Mouse (Mus musculus) heart, embryonic 15.5 days (tissue): ENCODE measurements around the gene Plrg1. TPM values are rescaled to one million over a fixed set of nuclear protein-coding genes. Genes with fewer than 3 reads are reported as not detected.

Experiments used
- ATAC-seq: fragments of 200-750 bp; cut with Nextera tagmentation; replicated peaks from 2 replicates; pipeline ENCODE4 v1.8.0; 2017; ENCODE audit warnings: low read depth, moderate TSS enrichment; ENCODE audit not compliant: insufficient number of reproducible peaks, insufficient read depth, low FRiP score
- H3K27ac ChIP-seq: fragments of 300-500 bp; sonication (generic); 2 replicates; pipeline ENCODE4 v1.5.1; 2015; ENCODE audit warnings: mild to moderate bottlenecking, inconsistent platforms
- H3K27me3 ChIP-seq: fragments of 300-500 bp; sonication (generic); 2 replicates; pipeline ENCODE4 v1.6.1; 2015; ENCODE audit warnings: inconsistent platforms
- H3K36me3 ChIP-seq: fragments of 300-500 bp; sonication (generic); 2 replicates; pipeline ENCODE4 v1.6.1; 2015; ENCODE audit warnings: mild to moderate bottlenecking, inconsistent platforms
- H3K4me1 ChIP-seq: fragments of 300-500 bp; sonication (generic); replicated peaks from 2 replicates; pipeline ENCODE4 v1.6.1; 2015; ENCODE audit warnings: inconsistent platforms
- H3K4me2 ChIP-seq: fragments of 300-500 bp; sonication (generic); 2 replicates; pipeline ENCODE4 v1.6.1; 2015; ENCODE audit warnings: inconsistent platforms, mild to moderate bottlenecking, moderate library complexity
- H3K4me3 ChIP-seq: fragments of 300-500 bp; sonication (generic); 2 replicates; pipeline ENCODE4 v1.5.1; 2015; ENCODE audit warnings: mild to moderate bottlenecking, inconsistent platforms
- H3K9ac ChIP-seq: fragments of 300-500 bp; sonication (generic); 2 replicates; pipeline ENCODE4 v1.6.1; 2015; ENCODE audit warnings: mild to moderate bottlenecking, inconsistent platforms
- H3K9me3 ChIP-seq: fragments of 300-500 bp; sonication (generic); replicated peaks from 2 replicates; pipeline ENCODE4 v1.6.1; 2016; ENCODE audit warnings: inconsistent platforms
- WGBS: fragments of 180-500 bp; shearing (Covaris S2); methylation state at CpG from one replicate; pipeline ENCODE4 v1.1.7; 2015; ENCODE audit warnings: mixed read lengths; 5-methylcytosine and 5-hydroxymethylcytosine counted together
- polyA plus RNA-seq: library from polyadenylated mRNA; unstranded; fragments of >200 nt; fragmentation: Nextera tagmentation; extraction: Ambion mirVana; gene quantifications from 2 replicates; pipeline ENCODE4 v1.2.1, GENCODE M21; 2015

The Plrg1 gene
- polyA plus RNA-seq, 1 experiment from 2014 or later: 50.4 TPM

- no peaks in the 10 kb centered on the region for H3K4me1 ChIP-seq
- H3K36me3 ChIP-seq: no peaks in the 10 kb centered on the region
- H3K9me3 ChIP-seq: no peaks in the 10 kb centered on the region
- no peak for ATAC-seq
- WGBS: 85% methylated on average over 1 of the region's 1 CpGs
- peak overlapping the region; percentile 48 for H3K4me2 ChIP-seq
- peak overlapping the region; percentile 24; the same call in 1 of the 2 replicates for H3K4me3 ChIP-seq
- H3K27ac ChIP-seq: no peak overlapping the region
- H3K27me3 ChIP-seq: 0 out of 2 replicates have a peak, but pooled peaks cover 3% of the 10 kb centered on the region
- no peak overlapping the region for H3K9ac ChIP-seq
Measured at GRCm38 (mm10) chr3:83099139-83099538, 43.8 kb downstream of the Plrg1 start.

GRCm38 (mm10) chr3:83099651-83100050 is 44.3 kb downstream of the Plrg1 start:
- 0 out of 2 replicates have a peak, but pooled peaks cover 3% of the 10 kb centered on the region for H3K27me3 ChIP-seq
- no peaks in the 10 kb centered on the region for H3K4me1 ChIP-seq
- H3K4me3 ChIP-seq: no peak overlapping the region
- H3K4me2 ChIP-seq: no peak overlapping the region
- H3K36me3 ChIP-seq: no peaks in the 10 kb centered on the region
- no peak overlapping the region for H3K27ac ChIP-seq
- H3K9me3 ChIP-seq: no peaks in the 10 kb centered on the region
- ATAC-seq: no peak
- WGBS: 76% methylated on average over 6 of the region's 6 CpGs
- no peak overlapping the region for H3K9ac ChIP-seq

DNA sequence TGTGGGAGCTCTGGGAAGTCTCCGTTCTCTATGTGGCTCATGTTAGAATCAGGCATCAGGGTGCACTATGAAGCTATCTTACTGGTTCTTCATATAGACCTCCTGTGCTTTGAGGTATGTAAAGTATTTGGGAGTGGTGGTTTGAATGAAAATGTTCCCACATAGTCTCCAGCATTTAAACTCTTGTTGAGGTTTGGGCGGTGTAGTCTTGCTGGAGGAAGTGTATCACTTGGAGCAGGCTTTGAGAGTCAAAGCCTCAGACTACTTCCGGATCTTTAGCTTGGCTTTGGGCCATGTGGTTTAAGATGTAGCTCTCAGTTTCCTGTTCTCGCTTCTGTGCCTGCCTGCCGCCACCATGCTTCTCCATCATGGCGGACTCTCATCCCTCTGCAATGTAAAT is 47.0 kb downstream of the Plrg1 start:
- Histone ChIP-seq H3K9ac (no peak overlapping the region), H3K27me3 (0 out of 2 replicates have a peak, but pooled peaks cover 3% of the 10 kb centered on the region)
- no peak for ATAC-seq

DNA sequence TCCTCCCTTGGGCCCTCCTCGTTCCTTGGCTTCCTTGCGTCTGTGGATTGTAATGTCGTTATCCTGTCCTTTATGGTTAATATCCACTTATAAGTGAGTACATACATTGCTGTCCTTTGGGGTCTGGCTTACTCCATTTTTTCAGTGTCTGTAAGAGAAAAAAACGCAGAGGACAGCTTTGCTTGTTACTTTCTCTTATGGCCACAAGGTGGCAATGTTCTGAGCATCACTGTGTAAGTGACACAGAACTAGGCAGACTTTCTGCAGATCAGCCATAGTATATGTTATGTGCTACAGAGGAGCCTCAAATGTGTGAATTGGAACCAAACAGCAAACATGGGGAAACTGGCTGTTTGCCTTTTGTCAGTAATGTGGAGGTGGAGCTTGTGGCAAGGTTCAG is 54.8 kb downstream of the Plrg1 start:
- WGBS: 23% methylated on average over 4 of the region's 4 CpGs
- no peak overlapping the region for H3K27ac ChIP-seq
- no peak for ATAC-seq
- no peaks in the 10 kb centered on the region for H3K9me3 ChIP-seq
- no peaks in the 10 kb centered on the region; the same call in none of the 2 replicates for H3K27me3 ChIP-seq
- H3K4me1 ChIP-seq: no peaks in the 10 kb centered on the region
- H3K36me3 ChIP-seq: no peaks in the 10 kb centered on the region
- H3K4me2 ChIP-seq: no peak overlapping the region
- H3K9ac ChIP-seq: no peak overlapping the region
- H3K4me3 ChIP-seq: no peak overlapping the region

More for the DNA sequence above, 47.0 kb downstream of the Plrg1 start:
- Histone ChIP-seq H3K4me2 (no peak overlapping the region), H3K27ac (no peak overlapping the region), H3K9me3 (no peaks in the 10 kb centered on the region), H3K4me1 (no peaks in the 10 kb centered on the region), H3K4me3 (no peak overlapping the region), H3K36me3 (no peaks in the 10 kb centered on the region)
- 81% methylated on average over 6 of the region's 6 CpGs for WGBS

GRCm38 (mm10) chr3:83111485-83112261 is 56.4 kb downstream of the Plrg1 start:
- ATAC-seq: no peak
- no peaks in the 10 kb centered on the region for H3K4me1 ChIP-seq
- no peaks in the 10 kb centered on the region for H3K9me3 ChIP-seq
- no peak overlapping the region for H3K27ac ChIP-seq
- H3K36me3 ChIP-seq: no peaks in the 10 kb centered on the region
- H3K4me2 ChIP-seq: no peak overlapping the region
- no peak overlapping the region for H3K9ac ChIP-seq
- 69% methylated on average over 7 of the region's 7 CpGs for WGBS
- H3K27me3 ChIP-seq: no peaks in the 10 kb centered on the region; the same call in none of the 2 replicates
- H3K4me3 ChIP-seq: no peak overlapping the region

DNA sequence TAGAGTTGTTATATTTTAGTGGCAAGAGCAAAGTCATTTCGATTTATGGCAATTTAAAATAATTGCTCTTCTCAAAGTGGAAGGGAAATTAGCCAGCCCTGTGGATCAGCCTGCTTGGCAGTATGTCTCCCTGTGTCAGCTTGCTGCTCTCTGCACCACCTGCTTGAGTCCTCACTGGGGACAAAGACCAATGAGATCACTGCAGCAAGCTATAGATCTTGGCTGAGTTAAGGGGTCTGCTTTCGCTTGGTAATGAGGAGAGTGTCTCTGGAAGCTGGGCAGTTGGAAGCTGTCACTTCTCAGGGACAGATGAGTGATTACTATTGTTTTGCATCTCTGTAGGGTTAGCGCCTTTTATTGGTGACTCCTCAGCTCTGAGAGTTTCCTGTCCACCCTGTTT is 57.5 kb downstream of the Plrg1 start:
- no peaks in the 10 kb centered on the region for H3K4me1 ChIP-seq
- no peak overlapping the region for H3K4me3 ChIP-seq
- no peak overlapping the region for H3K9ac ChIP-seq
- WGBS: 39% methylated on average over 3 of the region's 3 CpGs
- H3K4me2 ChIP-seq: no peak overlapping the region
- no peaks in the 10 kb centered on the region for H3K36me3 ChIP-seq
- no peak overlapping the region for H3K27ac ChIP-seq
- H3K27me3 ChIP-seq: no peaks in the 10 kb centered on the region; the same call in none of the 2 replicates
- no peak for ATAC-seq
- no peaks in the 10 kb centered on the region for H3K9me3 ChIP-seq

DNA sequence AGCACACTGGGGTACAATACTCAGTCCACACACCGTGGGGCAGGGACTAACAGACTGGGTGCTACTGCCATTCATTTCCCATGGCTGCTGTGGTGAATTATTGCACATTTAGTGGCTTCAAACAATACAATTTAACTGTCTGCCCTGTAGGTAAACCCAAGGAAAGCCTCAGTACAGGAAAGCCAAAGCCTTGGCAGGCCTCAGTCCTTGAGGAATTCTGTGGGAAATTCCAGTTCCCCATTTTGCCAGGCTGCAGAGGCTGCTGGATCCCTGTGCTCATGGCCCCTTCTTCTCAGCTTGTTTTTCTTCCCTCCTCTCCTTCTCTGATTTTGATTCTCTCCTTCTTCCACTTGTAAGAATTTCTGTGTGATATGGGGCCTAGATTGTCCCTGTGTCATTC is 59.6 kb downstream of the Plrg1 start:
- no peaks in the 10 kb centered on the region; the same call in none of the 2 replicates for H3K27me3 ChIP-seq
- H3K27ac ChIP-seq: no peak overlapping the region
- ATAC-seq: no peak
- no peaks in the 10 kb centered on the region for H3K9me3 ChIP-seq
- no peaks in the 10 kb centered on the region for H3K36me3 ChIP-seq
- 60% methylated on average over 1 of the region's 1 CpGs for WGBS
- no peaks in the 10 kb centered on the region for H3K4me1 ChIP-seq
- no peak overlapping the region for H3K4me3 ChIP-seq
- no peak overlapping the region for H3K9ac ChIP-seq
- no peak overlapping the region for H3K4me2 ChIP-seq

DNA sequence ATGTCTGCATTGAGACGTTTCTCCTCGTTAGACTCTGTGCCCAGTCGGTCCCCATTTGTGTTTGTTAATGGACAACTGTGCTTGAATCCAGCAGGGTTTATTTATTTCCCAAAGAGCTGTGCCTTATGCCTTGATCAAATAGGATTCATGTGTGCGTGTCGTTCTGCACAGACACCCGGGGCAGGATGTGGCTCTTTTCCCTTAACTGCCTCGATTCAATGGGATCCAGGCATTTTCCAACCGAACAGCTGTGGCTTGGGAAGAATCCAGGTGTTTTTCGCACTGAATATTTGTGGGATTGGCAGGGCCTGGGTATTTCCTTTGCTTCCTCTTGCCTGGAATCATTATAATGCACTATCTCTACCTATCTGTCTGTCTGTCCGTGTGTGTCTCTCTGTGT is 62.3 kb downstream of the Plrg1 start:
- Histone ChIP-seq H3K4me3 (no peak overlapping the region), H3K36me3 (no peaks in the 10 kb centered on the region), H3K9ac (no peak overlapping the region), H3K4me2 (no peak overlapping the region), H3K27me3 (no peaks in the 10 kb centered on the region), H3K9me3 (no peaks in the 10 kb centered on the region), H3K4me1 (no peaks in the 10 kb centered on the region), H3K27ac (no peak overlapping the region)
- WGBS: 69% methylated on average over 10 of the region's 10 CpGs
- ATAC-seq: no peak

Other genes starting within 250 kb of the Plrg1 start
- 1.9 and 2.0 TPM in 2 replicates for gene Rbm46, start 179.0 kb upstream of the Plrg1 start, polyA plus RNA-seq
- 0.10 and 0.14 TPM in 2 replicates for gene Lrat, start 151.5 kb upstream of the Plrg1 start, polyA plus RNA-seq
- 0.88 and 4.0 TPM in 2 replicates for gene Fgg, start 47.8 kb upstream of the Plrg1 start, polyA plus RNA-seq
- 0.35 and 4.2 TPM in 2 replicates for gene Fga, start 29.4 kb upstream of the Plrg1 start, polyA plus RNA-seq
- gene Fgb, start 5.7 kb upstream of the Plrg1 start, polyA plus RNA-seq: 0.33 and 2.8 TPM in 2 replicates
- gene Dchs2, start 72.4 kb downstream of the Plrg1 start, polyA plus RNA-seq: 0.11 and 0.22 TPM in 2 replicates